12 mouse cellular contexts compared by ENCODE assay signal in the genomic region with DNA sequence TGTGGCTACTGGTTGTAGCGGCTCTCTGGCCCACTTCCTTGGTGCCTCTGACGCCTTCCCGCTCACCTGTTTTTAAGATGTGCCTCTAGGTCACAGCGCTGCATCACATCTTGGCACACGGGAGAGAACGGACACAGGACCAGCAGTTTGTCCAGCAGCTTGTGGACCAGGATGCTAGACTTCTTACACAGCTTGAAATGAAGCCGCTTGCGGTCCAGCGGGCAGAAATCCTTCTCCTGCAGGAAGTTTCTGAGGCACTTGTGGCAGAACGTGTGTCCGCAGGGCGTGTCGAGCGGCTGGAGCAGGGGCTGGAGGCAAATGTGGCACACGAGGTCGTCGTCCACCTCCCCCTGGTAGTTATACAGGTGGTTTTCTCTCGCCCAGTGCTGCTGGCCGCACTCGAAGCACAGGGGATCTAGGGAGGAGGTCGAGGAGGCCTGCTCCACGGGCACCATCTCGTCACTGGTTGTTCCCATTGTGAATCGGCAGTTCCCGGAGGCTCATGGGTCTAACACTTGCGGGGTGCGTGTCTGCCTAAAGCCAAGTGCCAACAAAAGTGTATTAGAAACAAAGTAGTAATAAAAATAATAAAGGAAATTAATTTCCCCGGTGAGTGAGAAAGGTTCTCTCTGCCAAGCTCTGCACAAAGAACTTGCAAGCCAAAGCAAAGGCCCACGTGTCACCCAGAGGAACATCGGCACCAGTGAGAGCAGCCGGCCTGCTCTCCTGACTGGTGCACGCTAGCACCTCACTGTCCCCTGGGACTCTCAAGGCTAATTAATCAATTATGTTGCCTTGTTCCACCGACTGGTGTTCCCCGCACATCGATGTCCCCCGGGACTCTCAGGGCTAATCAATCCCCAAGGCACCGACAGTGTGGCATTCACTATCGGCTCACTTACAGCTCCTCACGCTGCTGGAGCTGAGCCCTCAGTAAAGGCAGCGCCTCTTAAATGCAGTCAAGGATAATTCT. TPM values are rescaled to one million over a fixed set of nuclear protein-coding genes. Genes with fewer than 3 reads are reported as not detected.
DNase-seq lines count a peak whose midpoint lies in the region; ATAC-seq lines count a peak whose summit lies in the region.
"Had no signal": no experiment of that assay in that cellular context is flagged by ENCODE, and none has a peak within 500 bp of the region (broad histone marks: within the 10 kb centered on the region; RNA-seq: fewer than 3 reads in every experiment).

No protein-coding gene starts in this region.

- H3K27ac ChIP-seq in midbrain, embryonic 16.5 days (ENCODE audit: low read length), result no peak overlapping the region
- H3K27ac ChIP-seq in kidney, embryonic 15.5 days, result no peak overlapping the region
- H3K27ac ChIP-seq: liver, embryonic 12.5 days had no signal

- H3K9me3 ChIP-seq in midbrain, embryonic 16.5 days (replicated peaks; ENCODE audit: control insufficient read depth, low read length, poor library complexity, severe bottlenecking), result no peaks in the 10 kb centered on the region
- H3K9me3 ChIP-seq in kidney, embryonic 15.5 days (replicated peaks), result no peaks in the 10 kb centered on the region
- H3K9me3 ChIP-seq: liver, embryonic 12.5 days had no signal

- H3K4me1 ChIP-seq in midbrain, embryonic 16.5 days (ENCODE audit: control insufficient read depth, insufficient read depth, low read length), result peaks cover 8% of the 10 kb centered on the region
- peaks cover 60% of the 10 kb centered on the region for H3K4me1 ChIP-seq in kidney, embryonic 15.5 days

- ATAC-seq in midbrain, embryonic 16.5 days, result peak; percentile 36; the same call in 1 of the 2 replicates
- ATAC-seq in kidney, embryonic 15.5 days (replicated peaks; ENCODE audit: low FRiP score), result no peak
- ATAC-seq: liver, embryonic 12.5 days had no signal

- intact Hi-C loops in heart, postnatal 25 days (cut with DNase I), result loop anchor here (2.0 kb wide), 1 partner anchor 33 kb away; no protein-coding TSS in a partner anchor

- H3K9ac ChIP-seq in midbrain, embryonic 16.5 days (ENCODE audit: low read depth, low read length), result no peak overlapping the region
- no peak overlapping the region for H3K9ac ChIP-seq in kidney, embryonic 15.5 days
- H3K9ac ChIP-seq: liver, embryonic 12.5 days had no signal

- no peaks in the 10 kb centered on the region for H3K36me3 ChIP-seq in midbrain, embryonic 16.5 days (ENCODE audit: control insufficient read depth, insufficient read depth, low read length)
- peaks cover 20% of the 10 kb centered on the region; the same call in 1 of the 2 replicates for H3K36me3 ChIP-seq in kidney, embryonic 15.5 days

- H3K4me3 ChIP-seq in midbrain, embryonic 16.5 days (ENCODE audit: low read depth, low read length), result no peak overlapping the region
- no peak overlapping the region for H3K4me3 ChIP-seq in kidney, embryonic 15.5 days (replicated peaks)
- H3K4me3 ChIP-seq: liver, embryonic 12.5 days had no signal

- no peaks in the 10 kb centered on the region for H3K27me3 ChIP-seq in midbrain, embryonic 16.5 days (ENCODE audit: control insufficient read depth, insufficient read depth, low read depth, low read length)
- H3K27me3 ChIP-seq in kidney, embryonic 15.5 days, result no peaks in the 10 kb centered on the region
- H3K27me3 ChIP-seq: liver, embryonic 12.5 days had no signal

- 71% methylated on average over 40 of the region's 40 CpGs for WGBS in midbrain, embryonic 16.5 days
- WGBS in kidney, embryonic 15.5 days, result 59% methylated on average over 40 of the region's 40 CpGs

- DNase-seq in adrenal gland, postnatal 10 days, result peak; percentile 31
- no peak for DNase-seq in adrenal gland, adult 2 months
- DNase-seq in heart, adult 11 months, result peak; percentile 91
- DNase-seq in heart, postnatal 25 days (ENCODE audit: low spot score), result no peak
- DNase-seq in embryo, embryonic 11 days, result peak; percentile 46
- no peak for DNase-seq in layer of hippocampus, postnatal 36 days
- DNase-seq: lung, postnatal 14 days; thymus, postnatal 14 days had no signal

- no peak overlapping the region for H3K4me2 ChIP-seq in midbrain, embryonic 16.5 days (ENCODE audit: low read length)
- H3K4me2 ChIP-seq in kidney, embryonic 15.5 days, result no peak overlapping the region
- H3K4me2 ChIP-seq: heart, embryonic 11.5 days; liver, embryonic 12.5 days had no signal

RNA-seq across cellular contexts. Expression of a gene that starts 34.1 kb away (rescaled TPM):
- 10 to 100 TPM; 17.0 to 18.3 TPM for total RNA-seq in adrenal gland, postnatal 10 days (2021)
- 10 to 100 TPM; 13.0 to 13.4 TPM for total RNA-seq in adrenal gland, adult 2 months (2021)
- polyA plus RNA-seq in adrenal gland, adult 2 months (2012; rRNA removed), result 33.1 and 38.5 TPM in 2 replicates
- total RNA-seq in heart, postnatal 25 days (2021), result 10 to 100 TPM; 10.1 to 10.7 TPM
- polyA plus RNA-seq in midbrain, embryonic 16.5 days (2015; fragmentation: Nextera tagmentation; extraction: Ambion mirVana), result 4.5 and 5.0 TPM in 2 replicates
- 1 to 10 TPM; 5.6 to 6.2 TPM for total RNA-seq in layer of hippocampus, postnatal 36 days (2021)
- 14.6 and 15.4 TPM in 2 replicates for polyA plus RNA-seq in kidney, embryonic 15.5 days (2015; fragmentation: Nextera tagmentation; extraction: Ambion mirVana)

RNA-seq across cellular contexts. Expression of a gene that starts 34.6 kb away (rescaled TPM):
- 100 to 1,000 TPM; 145 to 159 TPM for total RNA-seq in adrenal gland, postnatal 10 days (2021)
- 100 to 1,000 TPM; 111 to 124 TPM for total RNA-seq in adrenal gland, adult 2 months (2021)
- polyA plus RNA-seq in adrenal gland, adult 2 months (2012; rRNA removed), result 42.9 and 45.9 TPM in 2 replicates
- 10 to 100 TPM; 73.2 to 73.8 TPM for total RNA-seq in heart, postnatal 25 days (2021)
- polyA plus RNA-seq in midbrain, embryonic 16.5 days (2015; fragmentation: Nextera tagmentation; extraction: Ambion mirVana), result 87.6 and 89.7 TPM in 2 replicates
- 10 to 100 TPM; 64.7 to 68.5 TPM for total RNA-seq in layer of hippocampus, postnatal 36 days (2021)
- 139 and 154 TPM in 2 replicates for polyA plus RNA-seq in kidney, embryonic 15.5 days (2015; fragmentation: Nextera tagmentation; extraction: Ambion mirVana)

Comparison
In these comparisons a context has a peak if more than half of its experiments do, and no peak if none do; other contexts are left out.
1. DNase-seq: peak in adrenal gland, postnatal 10 days (single experiment), heart, adult 11 months (single experiment) and embryo, embryonic 11 days (single experiment); none in adrenal gland, adult 2 months (single experiment), heart, postnatal 25 days (single experiment) and layer of hippocampus, postnatal 36 days (0 of 2).